Mouse (Mus musculus): ENCODE results near the gene Atrnl1.

Atrnl1 gene

DNA sequence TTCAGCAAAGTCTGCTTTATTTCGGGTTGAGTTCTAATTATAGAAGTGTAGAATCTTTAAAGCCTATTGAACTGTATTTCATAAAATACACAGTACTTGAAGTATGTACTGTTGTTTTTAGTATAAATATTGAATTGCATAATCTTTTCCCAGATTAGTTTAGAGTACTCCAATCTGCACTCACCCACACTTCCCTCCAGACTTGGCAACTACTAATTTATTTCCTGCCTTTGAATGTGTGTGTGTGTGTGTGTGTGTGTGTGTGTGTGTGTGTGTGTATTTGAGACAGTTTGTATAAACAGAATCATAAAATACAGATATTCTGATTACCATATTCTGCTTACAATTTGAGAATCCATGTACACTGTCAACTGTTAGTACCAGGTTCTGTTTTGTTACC lies 328.3 kb downstream of the Atrnl1 start:
- in situ Hi-C loops (cut with MboI; ENCODE audit: low pct_unique_long_range_greater_than_20kb in 1 of 2, low sequenced_read_pairs in 2 of 2, unreplicated experiment in 1 of 2), result no loop called here

GRCm38 (mm10) chr19:57941529-57941928 lies 330.7 kb downstream of the Atrnl1 start:
- in situ Hi-C loops (cut with MboI; ENCODE audit: low pct_unique_long_range_greater_than_20kb in 1 of 2, low sequenced_read_pairs in 2 of 2, unreplicated experiment in 1 of 2), result no loop called here

GRCm38 (mm10) chr19:57942281-57942680 lies 331.4 kb downstream of the Atrnl1 start:
- in situ Hi-C loops (cut with MboI; ENCODE audit: low pct_unique_long_range_greater_than_20kb in 1 of 2, low sequenced_read_pairs in 2 of 2, unreplicated experiment in 1 of 2), result no loop called here

GRCm38 (mm10) chr19:57943308-57943707 lies 332.5 kb downstream of the Atrnl1 start:
- in situ Hi-C loops (cut with MboI; ENCODE audit: low pct_unique_long_range_greater_than_20kb in 1 of 2, low sequenced_read_pairs in 2 of 2, unreplicated experiment in 1 of 2), result no loop called here

- in situ Hi-C loops (cut with MboI; ENCODE audit: low pct_unique_long_range_greater_than_20kb in 1 of 2, low sequenced_read_pairs in 2 of 2, unreplicated experiment in 1 of 2), result no loop called here
These were observed 333.8 kb downstream of the Atrnl1 start for GRCm38 (mm10) chr19:57944680-57945079.

- in situ Hi-C loops (cut with MboI; ENCODE audit: low pct_unique_long_range_greater_than_20kb in 1 of 2, low sequenced_read_pairs in 2 of 2, unreplicated experiment in 1 of 2), result no loop called here
These were observed 334.9 kb downstream of the Atrnl1 start for GRCm38 (mm10) chr19:57945626-57946250.

GRCm38 (mm10) chr19:57948489-57948888 lies 337.7 kb downstream of the Atrnl1 start:
- in situ Hi-C loops (cut with MboI; ENCODE audit: low pct_unique_long_range_greater_than_20kb in 1 of 2, low sequenced_read_pairs in 2 of 2, unreplicated experiment in 1 of 2), result no loop called here

- in situ Hi-C loops (cut with MboI; ENCODE audit: low pct_unique_long_range_greater_than_20kb in 1 of 2, low sequenced_read_pairs in 2 of 2, unreplicated experiment in 1 of 2), result no loop called here
These were observed 338.6 kb downstream of the Atrnl1 start for GRCm38 (mm10) chr19:57949260-57949917.

GRCm38 (mm10) chr19:57954131-57954530 lies 343.3 kb downstream of the Atrnl1 start:
- in situ Hi-C loops (cut with MboI; ENCODE audit: low pct_unique_long_range_greater_than_20kb in 1 of 2, low sequenced_read_pairs in 2 of 2, unreplicated experiment in 1 of 2), result no loop called here

DNA sequence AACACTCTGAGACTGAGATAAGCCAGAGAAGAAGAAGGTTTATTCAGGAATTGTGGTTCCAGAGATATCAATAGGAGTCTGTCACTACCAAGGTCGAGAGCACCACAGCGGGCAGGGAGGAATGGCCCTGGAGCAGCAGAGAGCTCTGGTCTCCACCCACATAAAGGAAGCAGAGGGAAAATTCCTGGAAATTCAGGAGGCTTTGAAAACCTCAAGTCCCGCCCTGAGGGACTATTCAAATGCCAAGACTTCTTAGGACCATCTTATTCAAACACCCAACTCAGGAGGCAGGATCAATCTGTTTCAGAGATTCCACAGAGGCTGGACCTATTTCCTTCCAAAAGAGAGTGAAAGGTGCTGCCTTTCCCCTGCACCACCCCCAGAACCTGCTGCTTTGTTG lies 345.6 kb downstream of the Atrnl1 start:
- in situ Hi-C loops (cut with MboI; ENCODE audit: low pct_unique_long_range_greater_than_20kb in 1 of 2, low sequenced_read_pairs in 2 of 2, unreplicated experiment in 1 of 2), result no loop called here

DNA sequence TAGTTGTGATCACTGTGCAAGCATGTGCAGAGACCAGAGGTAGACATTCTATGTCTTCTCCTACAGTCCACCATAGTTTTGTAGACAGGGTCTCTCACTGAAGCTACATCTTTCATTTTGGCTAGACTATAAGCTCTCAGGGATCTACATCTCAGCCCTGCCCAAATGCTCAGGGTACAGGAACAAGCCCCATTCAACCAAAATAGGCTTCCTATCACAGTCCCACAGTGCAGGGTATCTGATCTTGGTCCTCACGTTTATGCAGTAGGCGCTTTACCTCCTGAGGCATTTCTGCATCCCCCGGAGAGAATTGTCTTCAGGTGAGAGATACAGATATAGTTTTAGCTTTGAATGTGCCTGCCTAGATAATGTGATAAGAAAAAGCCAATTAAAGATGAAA lies 346.5 kb downstream of the Atrnl1 start:
- in situ Hi-C loops (cut with MboI; ENCODE audit: low pct_unique_long_range_greater_than_20kb in 1 of 2, low sequenced_read_pairs in 2 of 2, unreplicated experiment in 1 of 2), result no loop called here

DNA sequence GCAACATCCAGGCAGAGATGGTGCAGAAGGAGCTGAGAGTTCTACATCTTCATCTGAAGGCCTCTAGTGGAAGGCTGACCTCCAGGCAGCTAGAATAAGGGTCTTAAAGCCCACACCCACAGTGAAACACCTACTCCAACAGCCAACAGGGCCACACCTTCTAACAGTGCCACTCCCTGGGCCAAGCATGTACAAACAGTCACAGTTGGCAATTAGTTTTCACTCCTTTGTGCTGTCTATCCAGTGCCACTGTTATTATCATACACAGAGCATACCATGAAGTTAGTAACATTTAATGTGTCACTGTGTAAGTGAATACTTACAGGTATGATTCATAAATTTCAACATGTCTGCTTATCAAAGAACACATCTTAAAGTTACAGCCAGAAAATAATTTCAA lies 347.3 kb downstream of the Atrnl1 start:
- in situ Hi-C loops (cut with MboI; ENCODE audit: low pct_unique_long_range_greater_than_20kb in 1 of 2, low sequenced_read_pairs in 2 of 2, unreplicated experiment in 1 of 2), result no loop called here

- in situ Hi-C loops (cut with MboI; ENCODE audit: low pct_unique_long_range_greater_than_20kb in 1 of 2, low sequenced_read_pairs in 2 of 2, unreplicated experiment in 1 of 2), result no loop called here
These were observed 347.9 kb downstream of the Atrnl1 start for GRCm38 (mm10) chr19:57958726-57959125.

DNA sequence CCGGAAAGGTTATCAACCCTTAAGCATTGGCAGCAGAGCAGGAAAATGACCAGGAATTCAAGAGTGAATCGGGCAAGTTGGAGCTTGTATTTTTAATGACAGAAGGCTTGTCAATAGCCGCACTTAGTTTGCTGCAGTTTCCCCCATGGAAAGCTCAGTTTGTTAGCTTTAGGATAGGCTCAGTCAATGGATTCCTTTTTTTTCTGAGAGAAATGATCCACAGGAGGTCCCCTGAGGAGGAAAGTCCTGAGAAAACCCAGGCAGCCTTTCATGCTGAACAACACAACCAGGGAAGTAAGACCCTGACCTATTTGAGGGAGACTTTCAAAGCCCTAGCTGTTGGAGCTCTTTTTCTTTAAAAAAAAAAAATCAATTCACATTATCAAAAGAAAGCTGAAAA lies 350.5 kb downstream of the Atrnl1 start:
- in situ Hi-C loops (cut with MboI; ENCODE audit: low pct_unique_long_range_greater_than_20kb in 1 of 2, low sequenced_read_pairs in 2 of 2, unreplicated experiment in 1 of 2), result no loop called here

GRCm38 (mm10) chr19:57961738-57962640 lies 351.2 kb downstream of the Atrnl1 start:
- in situ Hi-C loops (cut with MboI; ENCODE audit: low pct_unique_long_range_greater_than_20kb in 1 of 2, low sequenced_read_pairs in 2 of 2, unreplicated experiment in 1 of 2), result no loop called here

DNA sequence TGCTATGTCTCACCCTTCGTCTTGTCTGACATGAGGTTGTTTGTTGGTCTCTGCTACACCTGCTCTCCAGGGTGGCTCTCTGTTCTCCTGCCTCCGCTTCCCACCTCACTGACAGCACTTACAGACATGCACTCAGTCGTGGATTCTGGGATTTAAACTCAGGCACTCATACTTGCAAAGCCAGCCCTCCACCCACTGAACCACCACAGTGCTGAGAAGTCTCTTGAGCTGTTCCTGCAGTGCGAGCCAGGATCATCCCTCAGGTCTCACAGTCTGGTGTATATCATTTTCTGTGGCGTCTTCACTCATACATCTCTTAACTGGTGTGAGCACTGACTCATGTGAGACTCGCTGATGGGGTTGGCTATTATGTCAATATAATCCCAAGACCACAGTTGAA lies 353.0 kb downstream of the Atrnl1 start:
- in situ Hi-C loops (cut with MboI; ENCODE audit: low pct_unique_long_range_greater_than_20kb in 1 of 2, low sequenced_read_pairs in 2 of 2, unreplicated experiment in 1 of 2), result no loop called here

DNA sequence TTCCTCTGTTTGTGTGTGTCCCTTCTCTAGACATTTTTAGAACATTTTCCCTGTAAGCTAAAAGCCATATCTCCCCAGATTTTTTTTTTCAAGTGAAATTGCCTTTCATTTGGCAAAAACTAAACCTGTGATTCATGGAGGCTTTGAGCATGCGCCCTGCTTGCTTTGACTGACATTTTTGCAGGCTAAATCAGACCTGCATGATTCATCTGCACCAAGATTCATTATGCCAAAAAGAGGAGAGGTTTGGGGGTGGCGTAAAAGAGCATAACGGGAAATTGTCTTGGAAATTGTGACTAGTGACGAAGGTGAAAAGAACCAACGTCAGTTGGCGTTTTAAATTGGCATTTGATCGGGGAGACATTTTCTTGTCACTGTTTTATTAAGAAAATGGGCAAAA lies 358.9 kb downstream of the Atrnl1 start:
- in situ Hi-C loops (cut with MboI; ENCODE audit: low pct_unique_long_range_greater_than_20kb in 1 of 2, low sequenced_read_pairs in 2 of 2, unreplicated experiment in 1 of 2), result no loop called here

GRCm38 (mm10) chr19:57970342-57970895 lies 359.6 kb downstream of the Atrnl1 start:
- in situ Hi-C loops (cut with MboI; ENCODE audit: low pct_unique_long_range_greater_than_20kb in 1 of 2, low sequenced_read_pairs in 2 of 2, unreplicated experiment in 1 of 2), result no loop called here

GRCm38 (mm10) chr19:57975201-57975600 lies 364.4 kb downstream of the Atrnl1 start:
- in situ Hi-C loops (cut with MboI; ENCODE audit: low pct_unique_long_range_greater_than_20kb in 1 of 2, low sequenced_read_pairs in 2 of 2, unreplicated experiment in 1 of 2), result no loop called here

Data from mouse embryonic stem cell (cell line).